Mouse (Mus musculus): ENCODE data around the gene Msh5. TPM values are rescaled to one million over a fixed set of nuclear protein-coding genes. Genes with fewer than 3 reads are reported as not detected.

The Msh5 gene
- polyA plus RNA-seq, 1 experiment from 2014 or later = 1.1 TPM

Other genes with a start within 250 kb of the Msh5 start
- gene Cyp21a1, start 242.2 kb downstream of the Msh5 start, polyA plus RNA-seq (2014; fragmentation: Illumina TruSeq; extraction: RNeasy Lipid Tissue Mini Kit (QIAGEN cat#74804); ENCODE audit: low read depth, low replicate concordance) = not detected
- 3.5 TPM for gene Stk19, start 209.8 kb downstream of the Msh5 start, polyA plus RNA-seq (2014; fragmentation: Illumina TruSeq; extraction: RNeasy Lipid Tissue Mini Kit (QIAGEN cat#74804); ENCODE audit: low read depth, low replicate concordance)
- 3.6 TPM for gene Dxo, start 209.7 kb downstream of the Msh5 start, polyA plus RNA-seq (2014; fragmentation: Illumina TruSeq; extraction: RNeasy Lipid Tissue Mini Kit (QIAGEN cat#74804); ENCODE audit: low read depth, low replicate concordance)
- gene Skiv2l, start 196.5 kb downstream of the Msh5 start, polyA plus RNA-seq (2014; fragmentation: Illumina TruSeq; extraction: RNeasy Lipid Tissue Mini Kit (QIAGEN cat#74804); ENCODE audit: low read depth, low replicate concordance) = 3.2 TPM
- gene Nelfe, start 196.4 kb downstream of the Msh5 start, polyA plus RNA-seq (2014; fragmentation: Illumina TruSeq; extraction: RNeasy Lipid Tissue Mini Kit (QIAGEN cat#74804); ENCODE audit: low read depth, low replicate concordance) = 1.5 TPM
- 281 TPM for gene Cfb, start 184.2 kb downstream of the Msh5 start, polyA plus RNA-seq (2014; fragmentation: Illumina TruSeq; extraction: RNeasy Lipid Tissue Mini Kit (QIAGEN cat#74804); ENCODE audit: low read depth, low replicate concordance)
- 0.69 TPM for gene Zbtb12, start 167.3 kb downstream of the Msh5 start, polyA plus RNA-seq (2014; fragmentation: Illumina TruSeq; extraction: RNeasy Lipid Tissue Mini Kit (QIAGEN cat#74804); ENCODE audit: low read depth, low replicate concordance)
- gene Gm20547, start 164.7 kb downstream of the Msh5 start, polyA plus RNA-seq (2014; fragmentation: Illumina TruSeq; extraction: RNeasy Lipid Tissue Mini Kit (QIAGEN cat#74804); ENCODE audit: low read depth, low replicate concordance) = 33.6 TPM
- 24.6 TPM for gene C2, start 148.5 kb downstream of the Msh5 start, polyA plus RNA-seq (2014; fragmentation: Illumina TruSeq; extraction: RNeasy Lipid Tissue Mini Kit (QIAGEN cat#74804); ENCODE audit: low read depth, low replicate concordance)
- gene Ehmt2, start 148.3 kb downstream of the Msh5 start, polyA plus RNA-seq (2014; fragmentation: Illumina TruSeq; extraction: RNeasy Lipid Tissue Mini Kit (QIAGEN cat#74804); ENCODE audit: low read depth, low replicate concordance) = 7.4 TPM
- not detected for gene Slc44a4, start 132.3 kb downstream of the Msh5 start, polyA plus RNA-seq (2014; fragmentation: Illumina TruSeq; extraction: RNeasy Lipid Tissue Mini Kit (QIAGEN cat#74804); ENCODE audit: low read depth, low replicate concordance)
- gene Neu1, start 115.5 kb downstream of the Msh5 start, polyA plus RNA-seq (2014; fragmentation: Illumina TruSeq; extraction: RNeasy Lipid Tissue Mini Kit (QIAGEN cat#74804); ENCODE audit: low read depth, low replicate concordance) = 3.7 TPM
- gene Hspa1b, start 87.5 kb downstream of the Msh5 start, polyA plus RNA-seq (2014; fragmentation: Illumina TruSeq; extraction: RNeasy Lipid Tissue Mini Kit (QIAGEN cat#74804); ENCODE audit: low read depth, low replicate concordance) = 1.3 TPM
- not detected for gene Gm20481, start 76.8 kb downstream of the Msh5 start, polyA plus RNA-seq (2014; fragmentation: Illumina TruSeq; extraction: RNeasy Lipid Tissue Mini Kit (QIAGEN cat#74804); ENCODE audit: low read depth, low replicate concordance)
- gene Hspa1a, start 74.6 kb downstream of the Msh5 start, polyA plus RNA-seq (2014; fragmentation: Illumina TruSeq; extraction: RNeasy Lipid Tissue Mini Kit (QIAGEN cat#74804); ENCODE audit: low read depth, low replicate concordance) = not detected
- not detected for gene Hspa1l, start 74.0 kb downstream of the Msh5 start, polyA plus RNA-seq (2014; fragmentation: Illumina TruSeq; extraction: RNeasy Lipid Tissue Mini Kit (QIAGEN cat#74804); ENCODE audit: low read depth, low replicate concordance)
- gene Lsm2, start 64.9 kb downstream of the Msh5 start, polyA plus RNA-seq (2014; fragmentation: Illumina TruSeq; extraction: RNeasy Lipid Tissue Mini Kit (QIAGEN cat#74804); ENCODE audit: low read depth, low replicate concordance) = 12.7 TPM
- 1.2 TPM for gene Vars, start 45.8 kb downstream of the Msh5 start, polyA plus RNA-seq (2014; fragmentation: Illumina TruSeq; extraction: RNeasy Lipid Tissue Mini Kit (QIAGEN cat#74804); ENCODE audit: low read depth, low replicate concordance)
- not detected for gene Vwa7, start 30.2 kb downstream of the Msh5 start, polyA plus RNA-seq (2014; fragmentation: Illumina TruSeq; extraction: RNeasy Lipid Tissue Mini Kit (QIAGEN cat#74804); ENCODE audit: low read depth, low replicate concordance)
- gene Sapcd1, start 18.7 kb downstream of the Msh5 start, polyA plus RNA-seq (2014; fragmentation: Illumina TruSeq; extraction: RNeasy Lipid Tissue Mini Kit (QIAGEN cat#74804); ENCODE audit: low read depth, low replicate concordance) = not detected
- 5.7 TPM for gene Clic1, start 3.2 kb upstream of the Msh5 start, polyA plus RNA-seq (2014; fragmentation: Illumina TruSeq; extraction: RNeasy Lipid Tissue Mini Kit (QIAGEN cat#74804); ENCODE audit: low read depth, low replicate concordance)
- gene Ddah2, start 12.3 kb upstream of the Msh5 start, polyA plus RNA-seq (2014; fragmentation: Illumina TruSeq; extraction: RNeasy Lipid Tissue Mini Kit (QIAGEN cat#74804); ENCODE audit: low read depth, low replicate concordance) = not detected
- gene Ly6g6c, start 18.6 kb upstream of the Msh5 start, polyA plus RNA-seq (2014; fragmentation: Illumina TruSeq; extraction: RNeasy Lipid Tissue Mini Kit (QIAGEN cat#74804); ENCODE audit: low read depth, low replicate concordance) = not detected
- not detected for gene Mpig6b, start 19.4 kb upstream of the Msh5 start, polyA plus RNA-seq (2014; fragmentation: Illumina TruSeq; extraction: RNeasy Lipid Tissue Mini Kit (QIAGEN cat#74804); ENCODE audit: low read depth, low replicate concordance)
- gene Ly6g6e, start 30.2 kb upstream of the Msh5 start, polyA plus RNA-seq (2014; fragmentation: Illumina TruSeq; extraction: RNeasy Lipid Tissue Mini Kit (QIAGEN cat#74804); ENCODE audit: low read depth, low replicate concordance) = not detected
- gene Ly6g6d, start 31.3 kb upstream of the Msh5 start, polyA plus RNA-seq (2014; fragmentation: Illumina TruSeq; extraction: RNeasy Lipid Tissue Mini Kit (QIAGEN cat#74804); ENCODE audit: low read depth, low replicate concordance) = not detected
- not detected for gene Ly6g6f, start 38.9 kb upstream of the Msh5 start, polyA plus RNA-seq (2014; fragmentation: Illumina TruSeq; extraction: RNeasy Lipid Tissue Mini Kit (QIAGEN cat#74804); ENCODE audit: low read depth, low replicate concordance)
- gene Abhd16a, start 42.5 kb upstream of the Msh5 start, polyA plus RNA-seq (2014; fragmentation: Illumina TruSeq; extraction: RNeasy Lipid Tissue Mini Kit (QIAGEN cat#74804); ENCODE audit: low read depth, low replicate concordance) = 4.4 TPM
- gene Ly6g5c, start 61.5 kb upstream of the Msh5 start, polyA plus RNA-seq (2014; fragmentation: Illumina TruSeq; extraction: RNeasy Lipid Tissue Mini Kit (QIAGEN cat#74804); ENCODE audit: low read depth, low replicate concordance) = not detected
- not detected for gene Ly6g5b, start 68.7 kb upstream of the Msh5 start, polyA plus RNA-seq (2014; fragmentation: Illumina TruSeq; extraction: RNeasy Lipid Tissue Mini Kit (QIAGEN cat#74804); ENCODE audit: low read depth, low replicate concordance)
- 1.4 TPM for gene Gpank1, start 74.7 kb upstream of the Msh5 start, polyA plus RNA-seq (2014; fragmentation: Illumina TruSeq; extraction: RNeasy Lipid Tissue Mini Kit (QIAGEN cat#74804); ENCODE audit: low read depth, low replicate concordance)
- gene Csnk2b, start 75.3 kb upstream of the Msh5 start, polyA plus RNA-seq (2014; fragmentation: Illumina TruSeq; extraction: RNeasy Lipid Tissue Mini Kit (QIAGEN cat#74804); ENCODE audit: low read depth, low replicate concordance) = 97.4 TPM
- 1.3 TPM for gene D17H6S53E, start 79.6 kb upstream of the Msh5 start, polyA plus RNA-seq (2014; fragmentation: Illumina TruSeq; extraction: RNeasy Lipid Tissue Mini Kit (QIAGEN cat#74804); ENCODE audit: low read depth, low replicate concordance)
- 85.5 TPM for gene Apom, start 85.3 kb upstream of the Msh5 start, polyA plus RNA-seq (2014; fragmentation: Illumina TruSeq; extraction: RNeasy Lipid Tissue Mini Kit (QIAGEN cat#74804); ENCODE audit: low read depth, low replicate concordance)
- gene Bag6, start 88.4 kb upstream of the Msh5 start, polyA plus RNA-seq (2014; fragmentation: Illumina TruSeq; extraction: RNeasy Lipid Tissue Mini Kit (QIAGEN cat#74804); ENCODE audit: low read depth, low replicate concordance) = 5.2 TPM
- gene Prrc2a, start 118.2 kb upstream of the Msh5 start, polyA plus RNA-seq (2014; fragmentation: Illumina TruSeq; extraction: RNeasy Lipid Tissue Mini Kit (QIAGEN cat#74804); ENCODE audit: low read depth, low replicate concordance) = 3.7 TPM
- 7.5 TPM for gene Aif1, start 129.3 kb upstream of the Msh5 start, polyA plus RNA-seq (2014; fragmentation: Illumina TruSeq; extraction: RNeasy Lipid Tissue Mini Kit (QIAGEN cat#74804); ENCODE audit: low read depth, low replicate concordance)
- gene Lst1, start 141.7 kb upstream of the Msh5 start, polyA plus RNA-seq (2014; fragmentation: Illumina TruSeq; extraction: RNeasy Lipid Tissue Mini Kit (QIAGEN cat#74804); ENCODE audit: low read depth, low replicate concordance) = not detected
- gene Ltb, start 147.7 kb upstream of the Msh5 start, polyA plus RNA-seq (2014; fragmentation: Illumina TruSeq; extraction: RNeasy Lipid Tissue Mini Kit (QIAGEN cat#74804); ENCODE audit: low read depth, low replicate concordance) = not detected
- 0.26 TPM for gene Tnf, start 155.3 kb upstream of the Msh5 start, polyA plus RNA-seq (2014; fragmentation: Illumina TruSeq; extraction: RNeasy Lipid Tissue Mini Kit (QIAGEN cat#74804); ENCODE audit: low read depth, low replicate concordance)
- not detected for gene Lta, start 158.6 kb upstream of the Msh5 start, polyA plus RNA-seq (2014; fragmentation: Illumina TruSeq; extraction: RNeasy Lipid Tissue Mini Kit (QIAGEN cat#74804); ENCODE audit: low read depth, low replicate concordance)
- not detected for gene Gm16181, start 174.1 kb upstream of the Msh5 start, polyA plus RNA-seq (2014; fragmentation: Illumina TruSeq; extraction: RNeasy Lipid Tissue Mini Kit (QIAGEN cat#74804); ENCODE audit: low read depth, low replicate concordance)
- gene Atp6v1g2, start 186.9 kb upstream of the Msh5 start, polyA plus RNA-seq (2014; fragmentation: Illumina TruSeq; extraction: RNeasy Lipid Tissue Mini Kit (QIAGEN cat#74804); ENCODE audit: low read depth, low replicate concordance) = 2.6 TPM
- gene Nfkbil1, start 189.0 kb upstream of the Msh5 start, polyA plus RNA-seq (2014; fragmentation: Illumina TruSeq; extraction: RNeasy Lipid Tissue Mini Kit (QIAGEN cat#74804); ENCODE audit: low read depth, low replicate concordance) = 0.87 TPM
- gene Ddx39b, start 195.0 kb upstream of the Msh5 start, polyA plus RNA-seq (2014; fragmentation: Illumina TruSeq; extraction: RNeasy Lipid Tissue Mini Kit (QIAGEN cat#74804); ENCODE audit: low read depth, low replicate concordance) = 7.4 TPM
- 78.7 TPM for gene H2-D1, start 216.0 kb upstream of the Msh5 start, polyA plus RNA-seq (2014; fragmentation: Illumina TruSeq; extraction: RNeasy Lipid Tissue Mini Kit (QIAGEN cat#74804); ENCODE audit: low read depth, low replicate concordance)

Data from liver, adult 10 weeks (tissue).